Comparison of ENCODE assay signal across 11 mouse cellular contexts in genomic region chr7:98488398-98489130, GRCm38 (mm10). TPM values are rescaled to one million over a fixed set of nuclear protein-coding genes. Genes with fewer than 3 reads are reported as not detected.
DNase-seq lines count a peak whose midpoint lies in the region; ATAC-seq lines count a peak whose summit lies in the region.
"Had no signal": no experiment of that assay in that cellular context is flagged by ENCODE, and none has a peak within 500 bp of the region (broad histone marks: within the 10 kb centered on the region; RNA-seq: fewer than 3 reads in every experiment).

No protein-coding gene starts in this region.

- 0 out of 2 replicates have a peak, but pooled peaks cover under 1% of the 10 kb centered on the region for H3K27me3 ChIP-seq in heart, embryonic 16.5 days (ENCODE audit: control insufficient read depth, insufficient read depth, low read length)
- H3K27me3 ChIP-seq in neural tube, embryonic 15.5 days (replicated peaks) = peaks cover 19% of the 10 kb centered on the region
- H3K27me3 ChIP-seq: Patski had no signal

- peaks cover 16% of the 10 kb centered on the region for H3K4me1 ChIP-seq in heart, embryonic 16.5 days (ENCODE audit: control insufficient read depth, insufficient read depth, low read length)
- peaks cover 30% of the 10 kb centered on the region for H3K4me1 ChIP-seq in neural tube, embryonic 15.5 days

- 0 out of 2 replicates have a peak overlapping the region, but pooled peaks have one; percentile 77 for H3K4me2 ChIP-seq in heart, embryonic 16.5 days (ENCODE audit: low read depth, low read length)
- H3K4me2 ChIP-seq in neural tube, embryonic 15.5 days = peak overlapping the region; percentile 94

- DNase-seq in heart, postnatal 4 days = no peak
- peak; percentile 80 for DNase-seq in induced T-regulatory cell, adult 2 months (ENCODE audit: low read depth)
- DNase-seq in adrenal gland, postnatal 36 days = no peak
- no peak for DNase-seq in retina, postnatal 1 day
- DNase-seq: kidney, adult 8-10 months had no signal

- no peak overlapping the region for H3K9ac ChIP-seq in heart, embryonic 16.5 days (ENCODE audit: low read length)
- no peak overlapping the region for H3K9ac ChIP-seq in neural tube, embryonic 15.5 days (replicated peaks)

- no peak for ATAC-seq in heart, embryonic 16.5 days (replicated peaks; ENCODE audit: extremely low read depth, insufficient read depth, low FRiP score)
- ATAC-seq in CD4-positive, CD25-positive, alpha-beta regulatory T cell, adult 4 months = peak; percentile 39
- no peak for ATAC-seq in neural tube, embryonic 15.5 days (ENCODE audit: low FRiP score)
- no peak for ATAC-seq in erythroid progenitor cell, adult 5-6 weeks (replicated peaks; ENCODE audit: low FRiP score, poor library complexity, severe bottlenecking)
- ATAC-seq: Patski had no signal

- no peak overlapping the region for H3K27ac ChIP-seq in heart, embryonic 16.5 days (ENCODE audit: low read length)
- H3K27ac ChIP-seq in neural tube, embryonic 15.5 days (replicated peaks) = no peak overlapping the region

- H3K36me3 ChIP-seq in heart, embryonic 16.5 days (ENCODE audit: control insufficient read depth, insufficient read depth) = no peaks in the 10 kb centered on the region
- no peaks in the 10 kb centered on the region for H3K36me3 ChIP-seq in neural tube, embryonic 15.5 days

- WGBS in heart, embryonic 16.5 days = 86% methylated on average over 13 of the region's 13 CpGs
- WGBS in neural tube, embryonic 15.5 days = 90% methylated on average over 13 of the region's 13 CpGs

- H3K9me3 ChIP-seq in heart, embryonic 16.5 days (replicated peaks; ENCODE audit: control insufficient read depth, low read length) = no peaks in the 10 kb centered on the region
- H3K9me3 ChIP-seq in neural tube, embryonic 15.5 days (replicated peaks) = no peaks in the 10 kb centered on the region

- H3K4me3 ChIP-seq in heart, embryonic 16.5 days (ENCODE audit: low read length) = no peak overlapping the region
- peak overlapping the region; percentile 56; the same call in 1 of the 2 replicates for H3K4me3 ChIP-seq in neural tube, embryonic 15.5 days (replicated peaks)

RNA-seq across cellular contexts. Expression of gene Lrrc32, which starts 0.5 kb away (rescaled TPM):
- 7.7 and 8.3 TPM in 2 replicates for polyA plus RNA-seq in heart, embryonic 16.5 days (2015; fragmentation: Nextera tagmentation; extraction: Ambion mirVana)
- 10 to 100 TPM; 17.3 to 18.6 TPM for total RNA-seq in heart, postnatal 4 days (2021)
- 10 to 100 TPM; 55.1 to 95.2 TPM for polyA plus RNA-seq in CD4-positive, CD25-positive, alpha-beta regulatory T cell, adult 4 months (2017; shearing (Covaris generic))
- 3.1 and 5.5 TPM in 2 replicates for polyA plus RNA-seq in neural tube, embryonic 15.5 days (2015; fragmentation: Nextera tagmentation; extraction: Ambion mirVana)
- total RNA-seq in erythroid progenitor cell, adult 5-6 weeks (2015; ENCODE audit: low replicate concordance) = 1.1 TPM in 1 of 2 replicates, not detected in the other
- 0.51 TPM in 1 of 2 replicates, not detected in the other for total RNA-seq in erythroid progenitor cell, adult 5-6 weeks (2017; ENCODE audit: low replicate concordance)
- 10 to 100 TPM; 17.3 to 21.1 TPM for total RNA-seq in adrenal gland, postnatal 36 days (2021)

RNA-seq across cellular contexts. Expression of gene Gucy2d, which starts 48.3 kb away (rescaled TPM):
- not detected in 2 replicates for polyA plus RNA-seq in heart, embryonic 16.5 days (2015; fragmentation: Nextera tagmentation; extraction: Ambion mirVana)
- total RNA-seq in heart, postnatal 4 days (2021) = not detected
- not detected for polyA plus RNA-seq in CD4-positive, CD25-positive, alpha-beta regulatory T cell, adult 4 months (2017; shearing (Covaris generic))
- polyA plus RNA-seq in neural tube, embryonic 15.5 days (2015; fragmentation: Nextera tagmentation; extraction: Ambion mirVana) = 0.28 and 0.37 TPM in 2 replicates
- not detected in 2 replicates for total RNA-seq in erythroid progenitor cell, adult 5-6 weeks (2015; ENCODE audit: low replicate concordance)
- not detected in 2 replicates for total RNA-seq in erythroid progenitor cell, adult 5-6 weeks (2017; ENCODE audit: low replicate concordance)
- not detected for total RNA-seq in adrenal gland, postnatal 36 days (2021)
- polyA plus RNA-seq: cortical plate, adult 2 months; Patski had no signal

Comparison
In these comparisons a context has a peak if more than half of its experiments do, and no peak if none do; other contexts are left out.
1. RNA of gene Lrrc32, which starts 0.5 kb away (total RNA-seq): 17.3 to 21.1 TPM in adrenal gland, postnatal 36 days and 17.3 to 18.6 TPM in heart, postnatal 4 days; 0.51 to 1.1 TPM in erythroid progenitor cell, adult 5-6 weeks; every median in the first group is over 4 times any median in the second.